Mouse (Mus musculus): ENCODE data around the gene Mybphl.

DNA sequence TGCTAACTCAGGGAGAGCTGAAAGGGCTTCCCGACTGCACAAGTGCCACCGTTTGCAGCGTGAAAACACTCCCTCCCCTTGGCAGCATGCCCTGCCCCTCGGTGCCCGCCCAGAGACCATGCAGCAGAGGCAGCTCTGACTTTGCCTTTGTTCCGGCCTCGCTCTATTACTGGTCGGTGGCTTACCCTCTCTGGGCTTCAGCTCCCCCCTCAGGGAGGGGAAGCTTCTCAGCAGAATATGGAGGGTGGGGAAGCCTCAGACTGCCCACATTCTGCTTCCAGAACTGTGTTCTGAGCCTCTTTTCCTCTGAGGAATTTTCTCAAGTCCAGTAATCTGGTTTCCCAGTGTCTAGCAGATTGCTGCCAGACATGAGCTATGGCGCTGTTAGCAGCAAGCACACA is 36.3 kb upstream of the Mybphl start:
- TF ChIP-seq ZNF384 (IDR thresholded peaks at IDR 0.05; ENCODE audit: low read depth, low read length) (no peak), HCFC1 (IDR thresholded peaks at IDR 0.05; ENCODE audit: borderline replicate concordance, insufficient read depth, low read length) (no peak), CHD2 (IDR thresholded peaks at IDR 0.05; ENCODE audit: low read depth, low read length) (no peak), MAFK (IDR thresholded peaks at IDR 0.05; ENCODE audit: insufficient read depth, low read depth, low read length) (no peak)
